Mouse (Mus musculus) neural tube, embryonic 13.5 days (tissue): ENCODE data around the gene Dbnl. TPM values are rescaled to one million over a fixed set of nuclear protein-coding genes. Genes with fewer than 3 reads are reported as not detected.

ENCODE experiments used
- ATAC-seq: fragments of 200-750 bp; cut with Nextera tagmentation; 2 replicates; pipeline ENCODE4 v1.8.0; 2017; ENCODE audit warnings: low read depth, mild to moderate bottlenecking, moderate TSS enrichment, moderate library complexity
- H3K27ac ChIP-seq: fragments of 300-500 bp; sonication (generic); replicated peaks from 2 replicates; pipeline ENCODE4 v1.5.1; 2015; ENCODE audit warnings: moderate library complexity, mild to moderate bottlenecking, inconsistent platforms
- H3K27me3 ChIP-seq: fragments of 300-500 bp; sonication (generic); 2 replicates; pipeline ENCODE4 v1.6.1; 2015; ENCODE audit warnings: mild to moderate bottlenecking, inconsistent platforms
- H3K36me3 ChIP-seq: fragments of 300-500 bp; sonication (generic); 2 replicates; pipeline ENCODE4 v1.6.1; 2015; ENCODE audit warnings: mild to moderate bottlenecking, inconsistent platforms
- H3K4me1 ChIP-seq: fragments of 300-500 bp; sonication (generic); replicated peaks from 2 replicates; pipeline ENCODE4 v1.6.1; 2015; ENCODE audit warnings: inconsistent platforms
- H3K4me2 ChIP-seq: fragments of 300-500 bp; sonication (generic); 2 replicates; pipeline ENCODE4 v1.6.1; 2015; ENCODE audit warnings: inconsistent platforms, mild to moderate bottlenecking, moderate library complexity
- H3K4me3 ChIP-seq: fragments of 300-500 bp; sonication (generic); 2 replicates; pipeline ENCODE4 v1.5.1; 2015; ENCODE audit warnings: mild to moderate bottlenecking, inconsistent platforms
- H3K9ac ChIP-seq: fragments of 300-500 bp; sonication (generic); 2 replicates; pipeline ENCODE4 v1.6.1; 2015; ENCODE audit warnings: moderate library complexity, mild to moderate bottlenecking, inconsistent platforms
- H3K9me3 ChIP-seq: fragments of 300-500 bp; sonication (generic); 2 replicates; pipeline ENCODE4 v1.6.1; 2016; ENCODE audit warnings: inconsistent platforms
- whole genome bisulfite sequencing: fragments of 180-500 bp; shearing (Covaris S2); methylation state at CpG from one replicate; pipeline ENCODE4 v1.1.7; 2015; 5-methylcytosine and 5-hydroxymethylcytosine counted together
- polyA plus RNA-seq: library from polyadenylated mRNA; unstranded; fragments of >200 nt; fragmentation: Nextera tagmentation; extraction: Ambion mirVana; gene quantifications from 2 replicates; pipeline ENCODE4 v1.2.1, GENCODE M21; 2015

Gene Dbnl
- polyA plus RNA-seq, 1 experiment from 2014 or later, result 143 TPM

GRCm38 (mm10) chr11:5825432-5825831 is 37.1 kb downstream of the Dbnl start:
- peaks cover 22% of the 10 kb centered on the region for H3K36me3 ChIP-seq
- no peak overlapping the region for H3K4me3 ChIP-seq
- no peaks in the 10 kb centered on the region for H3K9me3 ChIP-seq
- H3K9ac ChIP-seq, result no peak overlapping the region
- no peak overlapping the region for H3K27ac ChIP-seq
- H3K4me2 ChIP-seq, result no peak overlapping the region
- no peak for ATAC-seq
- no peaks in the 10 kb centered on the region for H3K4me1 ChIP-seq
- H3K27me3 ChIP-seq, result no peaks in the 10 kb centered on the region

- no peaks in the 10 kb centered on the region for H3K4me1 ChIP-seq
- no peak for ATAC-seq
- H3K4me3 ChIP-seq, result no peak overlapping the region
- no peak overlapping the region for H3K9ac ChIP-seq
- no peak overlapping the region for H3K4me2 ChIP-seq
- H3K36me3 ChIP-seq, result peaks cover 38% of the 10 kb centered on the region
- H3K27ac ChIP-seq, result no peak overlapping the region
- WGBS, result 91% methylated on average over 5 of the region's 5 CpGs
- no peaks in the 10 kb centered on the region for H3K9me3 ChIP-seq
- H3K27me3 ChIP-seq, result no peaks in the 10 kb centered on the region
Observed at GRCm38 (mm10) chr11:5827931-5828330, 39.6 kb downstream of the Dbnl start.

DNA sequence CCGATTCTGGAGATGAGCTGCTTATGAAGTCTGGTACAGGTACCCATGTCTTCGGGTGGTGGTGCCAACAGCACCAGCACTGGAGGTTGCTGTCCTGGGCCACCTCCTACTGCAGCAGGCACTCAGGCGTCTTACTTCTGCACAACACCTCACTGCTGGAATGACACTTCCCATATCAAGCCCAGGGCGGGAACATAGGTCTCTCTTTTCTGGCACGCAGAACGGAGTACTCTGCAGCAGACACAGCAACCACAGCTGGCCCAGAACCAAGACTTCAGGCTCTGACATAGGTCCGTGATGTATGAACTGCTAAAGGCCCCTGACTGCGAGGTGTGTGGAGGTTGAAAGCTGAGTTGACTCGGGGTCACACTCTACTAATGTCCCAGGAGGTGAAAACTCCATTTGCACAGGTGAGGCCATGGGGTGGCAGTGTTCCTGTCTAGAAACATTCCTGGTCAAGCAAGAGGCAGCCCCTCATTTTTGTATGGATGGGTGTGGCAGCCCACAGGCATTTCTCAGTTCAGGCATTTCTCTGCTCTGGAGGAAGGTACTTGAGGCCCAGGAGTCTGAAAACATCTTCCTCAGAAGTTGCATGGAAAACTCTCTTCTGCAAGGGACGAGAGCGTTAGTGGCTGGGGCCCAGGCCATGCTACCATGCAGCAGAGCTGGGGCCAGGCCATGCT is 40.4 kb downstream of the Dbnl start:
- no peaks in the 10 kb centered on the region for H3K4me1 ChIP-seq
- H3K4me3 ChIP-seq, result no peak overlapping the region
- ATAC-seq, result no peak
- H3K27me3 ChIP-seq, result no peaks in the 10 kb centered on the region
- 95% methylated on average over 11 of the region's 11 CpGs for WGBS
- H3K4me2 ChIP-seq, result no peak overlapping the region
- no peak overlapping the region for H3K9ac ChIP-seq
- no peak overlapping the region for H3K27ac ChIP-seq
- H3K36me3 ChIP-seq, result peaks cover 42% of the 10 kb centered on the region
- H3K9me3 ChIP-seq, result no peaks in the 10 kb centered on the region

GRCm38 (mm10) chr11:5829327-5829726 is 41.0 kb downstream of the Dbnl start:
- no peak overlapping the region for H3K4me2 ChIP-seq
- H3K36me3 ChIP-seq, result peaks cover 48% of the 10 kb centered on the region
- no peak overlapping the region for H3K4me3 ChIP-seq
- no peak overlapping the region for H3K9ac ChIP-seq
- no peaks in the 10 kb centered on the region for H3K9me3 ChIP-seq
- ATAC-seq, result no peak
- H3K27ac ChIP-seq, result no peak overlapping the region
- H3K4me1 ChIP-seq, result no peaks in the 10 kb centered on the region
- no peaks in the 10 kb centered on the region for H3K27me3 ChIP-seq
- 95% methylated on average over 12 of the region's 12 CpGs for WGBS

DNA sequence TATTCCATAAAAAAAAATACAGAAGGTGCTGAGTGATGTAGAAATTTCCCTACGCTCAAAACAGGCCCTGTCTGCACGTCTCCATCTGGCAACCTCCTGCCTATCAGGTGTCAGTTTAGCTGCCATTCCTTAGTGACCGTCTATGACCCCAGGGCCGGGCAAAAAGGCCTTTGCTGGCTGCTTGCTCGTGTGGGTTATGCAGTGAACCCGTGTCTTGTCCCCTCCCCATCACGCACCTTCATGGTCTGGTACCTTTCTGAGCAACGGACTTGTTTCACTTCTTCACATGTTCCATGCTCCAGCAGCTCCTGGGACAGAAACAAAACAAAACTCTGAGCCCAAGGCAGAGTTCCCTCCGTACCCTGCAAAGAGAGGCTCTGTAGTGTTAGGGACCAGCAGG is 46.2 kb downstream of the Dbnl start:
- WGBS, result 84% methylated on average over 9 of the region's 9 CpGs
- no peak overlapping the region for H3K4me3 ChIP-seq
- no peaks in the 10 kb centered on the region for H3K27me3 ChIP-seq
- H3K27ac ChIP-seq, result no peak overlapping the region
- no peak overlapping the region for H3K9ac ChIP-seq
- peaks cover 13% of the 10 kb centered on the region for H3K4me1 ChIP-seq
- no peak for ATAC-seq
- H3K9me3 ChIP-seq, result no peaks in the 10 kb centered on the region
- peaks cover 31% of the 10 kb centered on the region for H3K36me3 ChIP-seq
- H3K4me2 ChIP-seq, result no peak overlapping the region

DNA sequence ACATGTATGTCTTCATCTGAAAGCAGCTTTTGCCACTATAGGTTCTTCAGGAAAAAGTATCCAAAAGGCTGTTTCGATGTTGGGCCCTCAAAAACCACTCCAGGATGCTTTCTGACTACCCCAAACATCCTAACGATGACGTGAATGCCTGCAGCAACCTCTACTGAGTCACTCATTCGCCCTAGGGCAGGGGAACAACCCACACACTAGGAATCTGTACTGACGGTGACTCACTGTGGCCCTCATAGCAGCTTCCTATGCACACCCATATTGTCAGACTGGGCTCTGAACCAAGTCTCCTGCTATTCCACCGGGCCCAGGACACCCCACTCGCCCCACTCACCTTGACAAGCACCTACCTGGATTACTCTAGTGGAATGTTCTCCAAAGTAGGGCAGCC is 46.8 kb downstream of the Dbnl start:
- Histone ChIP-seq H3K27ac (no peak overlapping the region), H3K4me3 (no peak overlapping the region), H3K4me1 (peaks cover 13% of the 10 kb centered on the region), H3K9me3 (no peaks in the 10 kb centered on the region), H3K9ac (no peak overlapping the region), H3K36me3 (peaks cover 26% of the 10 kb centered on the region), H3K4me2 (no peak overlapping the region), H3K27me3 (no peaks in the 10 kb centered on the region)
- WGBS, result 91% methylated on average over 7 of the region's 7 CpGs
- no peak for ATAC-seq

GRCm38 (mm10) chr11:5836126-5836525 is 47.8 kb downstream of the Dbnl start:
- 60% methylated on average over 1 of the region's 1 CpGs for WGBS
- H3K36me3 ChIP-seq, result peaks cover 19% of the 10 kb centered on the region

GRCm38 (mm10) chr11:5837251-5838246 is 49.3 kb downstream of the Dbnl start, which contains the start of gene Polm:
TSS of gene Polm (minus strand) at chr11:5838016.
- H3K4me2 ChIP-seq, result peak within 1 kb of the TSS; percentile 86
- no peaks in the 10 kb centered on the region for H3K9me3 ChIP-seq
- ATAC-seq, result peak; percentile 96
- peak within 1 kb of the TSS; percentile 79 for H3K27ac ChIP-seq
- H3K4me1 ChIP-seq, result peaks cover 13% of the 10 kb centered on the region
- no peaks in the 10 kb centered on the region for H3K27me3 ChIP-seq
- peak within 1 kb of the TSS; percentile 70 for H3K4me3 ChIP-seq
- peak within 1 kb of the TSS; percentile 83 for H3K9ac ChIP-seq
- peaks cover 10% of the 10 kb centered on the region for H3K36me3 ChIP-seq
- WGBS, result under 1% methylated on average over 63 of the region's 63 CpGs

More at GRCm38 (mm10) chr11:5836126-5836525, 47.8 kb downstream of the Dbnl start:
- Histone ChIP-seq H3K4me2 (no peak overlapping the region), H3K27me3 (no peaks in the 10 kb centered on the region), H3K4me3 (no peak overlapping the region), H3K4me1 (peaks cover 13% of the 10 kb centered on the region), H3K9me3 (no peaks in the 10 kb centered on the region), H3K9ac (no peak overlapping the region), H3K27ac (no peak overlapping the region)
- ATAC-seq, result no peak

DNA sequence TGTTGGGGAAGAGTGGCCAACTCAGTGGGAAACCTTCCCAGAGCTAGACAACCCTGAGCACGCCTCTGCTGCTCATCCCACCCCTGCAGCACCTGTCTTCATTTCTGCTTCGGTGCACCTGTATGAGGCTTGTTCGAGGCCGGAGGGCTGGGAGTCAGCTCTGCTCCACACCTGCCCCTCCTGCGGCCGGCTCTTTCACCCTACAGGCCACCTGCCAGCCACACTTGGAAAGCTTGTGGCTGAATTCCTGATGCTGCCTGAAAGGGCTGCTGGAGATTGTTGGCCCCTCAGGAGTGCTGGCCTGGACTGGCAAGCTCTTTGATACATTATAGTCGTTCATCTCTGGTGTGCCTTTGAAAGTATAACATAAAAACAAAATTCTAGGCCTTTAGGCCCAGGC is 52.1 kb downstream of the Dbnl start:
- Histone ChIP-seq H3K9me3 (no peaks in the 10 kb centered on the region), H3K4me1 (peaks cover 13% of the 10 kb centered on the region), H3K27ac (no peak overlapping the region), H3K9ac (no peak overlapping the region), H3K4me3 (no peak overlapping the region), H3K4me2 (no peak overlapping the region), H3K27me3 (no peaks in the 10 kb centered on the region), H3K36me3 (no peaks in the 10 kb centered on the region)
- no peak for ATAC-seq
- 87% methylated on average over 7 of the region's 7 CpGs for WGBS

GRCm38 (mm10) chr11:5841751-5842150 is 53.5 kb downstream of the Dbnl start:
- peaks cover 6% of the 10 kb centered on the region for H3K4me1 ChIP-seq
- 97% methylated on average over 2 of the region's 2 CpGs for WGBS
- H3K36me3 ChIP-seq, result no peaks in the 10 kb centered on the region
- H3K27me3 ChIP-seq, result no peaks in the 10 kb centered on the region
- H3K9ac ChIP-seq, result no peak overlapping the region
- no peak for ATAC-seq
- H3K4me2 ChIP-seq, result no peak overlapping the region
- H3K4me3 ChIP-seq, result no peak overlapping the region
- H3K27ac ChIP-seq, result no peak overlapping the region
- H3K9me3 ChIP-seq, result no peaks in the 10 kb centered on the region

- H3K9ac ChIP-seq, result no peak overlapping the region
- H3K27ac ChIP-seq, result no peak overlapping the region
- H3K9me3 ChIP-seq, result no peaks in the 10 kb centered on the region
- no peaks in the 10 kb centered on the region for H3K27me3 ChIP-seq
- 82% methylated on average over 3 of the region's 3 CpGs for WGBS
- H3K4me3 ChIP-seq, result no peak overlapping the region
- H3K4me2 ChIP-seq, result no peak overlapping the region
- H3K4me1 ChIP-seq, result no peaks in the 10 kb centered on the region
- H3K36me3 ChIP-seq, result no peaks in the 10 kb centered on the region
- ATAC-seq, result no peak
Observed at GRCm38 (mm10) chr11:5843131-5843530, 54.8 kb downstream of the Dbnl start.

DNA sequence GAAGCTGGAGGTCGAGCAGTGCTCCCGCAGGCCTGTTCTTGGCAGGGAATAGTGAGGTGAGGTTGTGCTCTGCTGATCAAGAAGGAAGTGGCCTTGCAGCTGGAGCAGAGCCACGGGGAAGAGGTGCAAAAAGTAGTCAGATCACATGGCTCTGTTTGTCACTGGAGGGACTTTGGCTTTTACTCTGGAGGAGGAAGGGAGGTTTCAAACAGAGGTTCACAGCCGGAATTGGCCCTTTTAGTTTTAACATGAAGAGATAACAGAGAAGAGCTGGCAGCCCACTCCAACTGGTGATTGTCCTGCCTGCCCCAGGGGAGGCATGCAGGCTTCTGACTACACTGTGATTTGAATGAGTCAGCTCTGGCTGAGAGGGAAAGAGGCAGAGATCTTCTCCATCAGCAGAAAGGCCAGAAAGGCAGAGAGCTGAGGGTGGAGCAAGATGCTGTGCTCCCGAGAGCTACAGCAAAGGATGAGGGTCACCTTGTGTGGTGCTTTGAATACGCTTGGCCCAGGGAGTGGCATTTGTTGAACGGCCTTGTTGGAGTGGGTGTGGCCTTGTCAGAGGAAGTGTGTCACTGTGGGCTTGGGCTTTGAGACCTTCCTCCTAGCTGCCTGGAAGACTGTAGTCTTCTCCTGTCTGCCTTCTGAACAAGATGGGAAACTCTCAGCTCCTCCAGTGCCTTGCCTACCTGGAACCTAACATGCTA is 58.5 kb downstream of the Dbnl start:
- Histone ChIP-seq H3K9me3 (no peaks in the 10 kb centered on the region), H3K27ac (no peak overlapping the region), H3K4me3 (no peak overlapping the region), H3K27me3 (no peaks in the 10 kb centered on the region), H3K4me2 (no peak overlapping the region), H3K4me1 (no peaks in the 10 kb centered on the region), H3K36me3 (no peaks in the 10 kb centered on the region), H3K9ac (no peak overlapping the region)
- WGBS, result 78% methylated on average over 7 of the region's 7 CpGs
- no peak for ATAC-seq
